Mouse (Mus musculus) urinary bladder, adult 18-20 months (tissue): ENCODE measurements around the gene Mrpl2.

ENCODE experiments used
- DNase-seq, 2 experiments: peaks; one replicate each; pipeline ENCODE4 v3.0.0; 2022; ENCODE audit warnings: low spot score in 2 of 2, mixed read lengths in 2 of 2

The Mrpl2 gene

DNA sequence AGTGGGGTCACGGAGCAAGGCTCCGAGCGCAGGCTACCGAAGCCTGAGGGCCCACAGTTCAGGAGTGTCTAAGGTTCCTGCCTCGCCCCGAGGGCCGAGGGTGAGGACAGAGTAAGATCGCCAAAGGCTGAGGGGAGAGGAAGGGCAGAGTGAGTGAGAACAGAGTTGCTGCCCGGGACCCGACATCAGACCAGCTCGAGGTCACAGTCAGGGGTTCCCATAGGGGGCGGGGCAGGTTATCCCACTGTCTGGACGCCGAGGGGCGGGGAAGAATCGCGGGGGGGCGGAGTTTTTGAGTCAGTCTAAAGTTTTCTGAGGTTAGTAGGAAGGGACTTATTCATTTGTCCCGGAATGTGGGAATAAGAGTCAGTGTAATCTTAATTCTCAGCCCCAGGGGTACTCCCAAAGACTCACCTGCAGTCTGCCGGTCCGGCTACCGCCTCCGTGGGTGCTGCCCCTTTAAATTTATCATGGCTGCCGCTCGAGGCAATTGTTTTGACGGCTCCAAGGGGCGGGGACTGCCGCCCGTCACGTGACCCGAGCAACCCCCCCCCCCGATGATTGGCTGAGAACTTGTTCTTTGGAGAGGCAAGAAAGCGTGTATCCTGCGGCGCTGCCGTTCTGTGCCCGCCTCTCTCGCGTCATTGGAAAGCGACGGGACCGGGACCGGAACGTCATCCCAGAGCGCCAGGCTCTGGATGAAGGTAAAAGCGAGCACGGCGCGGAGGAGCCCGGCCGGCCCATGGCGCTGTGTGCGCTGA, at the start of gene Mrpl2, which contains the start of gene Klc4:
Gene Mrpl2 (plus strand): TSS at position 669 of the 761 bp plus-strand sequence.
Gene Klc4 (minus strand): TSS at position 462 of the 761 bp plus-strand sequence.
- peak; percentile 97 to 99 for DNase-seq

DNA sequence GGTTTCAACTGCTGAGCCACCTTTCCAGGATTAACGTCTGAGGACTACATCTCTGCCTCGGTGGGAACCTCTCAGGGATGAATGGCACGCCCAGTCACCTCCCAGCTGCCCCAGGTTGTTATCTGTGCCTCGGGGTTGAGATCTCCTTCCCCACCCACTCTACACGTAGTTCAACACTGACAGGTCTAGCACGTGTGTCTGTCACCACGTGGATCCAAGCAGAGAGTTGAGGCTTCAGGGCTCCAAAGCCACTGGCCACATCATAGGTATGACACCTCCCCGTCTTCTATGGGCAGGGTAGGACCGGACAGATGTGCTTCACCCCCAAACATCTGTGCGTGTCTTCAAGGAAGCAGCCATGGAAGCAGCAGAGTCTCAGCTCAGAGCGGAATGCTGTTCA, 48.1 kb upstream of the Mrpl2 start:
- DNase-seq, result no peak

DNA sequence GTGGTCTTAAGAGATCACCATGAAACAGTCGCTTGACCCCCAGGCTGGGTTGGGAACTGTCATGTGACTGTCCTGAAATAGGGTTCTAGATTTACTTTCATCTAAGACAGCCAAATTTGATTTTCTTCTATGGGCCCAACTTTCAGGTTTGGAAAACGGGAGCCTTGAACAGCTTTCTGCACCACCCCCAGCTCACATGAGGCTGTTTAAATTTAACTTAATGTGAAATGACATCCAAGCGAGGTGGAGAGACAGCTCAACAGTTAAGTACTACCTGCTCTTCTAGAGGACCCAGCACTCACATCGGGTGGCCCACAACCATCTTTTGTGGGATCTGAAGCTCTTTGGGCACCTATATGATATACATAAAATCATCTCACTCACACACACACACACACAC, 47.1 kb upstream of the Mrpl2 start:
- DNase-seq, result no peak

DNA sequence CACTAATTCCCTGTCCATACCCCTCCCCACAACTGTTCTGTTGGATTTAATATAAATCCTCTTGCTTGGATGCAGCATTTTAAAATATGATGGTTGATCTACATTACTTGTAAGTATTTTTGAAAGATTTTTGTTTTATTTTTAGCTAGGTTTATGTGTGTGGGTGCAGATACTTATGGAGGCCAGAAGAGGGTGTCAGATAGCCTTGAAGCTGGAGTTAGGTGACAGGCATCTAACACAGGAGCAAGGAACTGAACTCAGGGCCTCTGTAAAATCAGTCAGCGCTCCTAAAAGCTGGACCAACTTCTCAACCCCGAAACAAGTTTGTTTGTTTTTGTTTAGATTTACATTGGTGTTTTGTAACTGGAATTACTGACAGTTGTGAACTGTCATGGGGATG, 45.5 kb upstream of the Mrpl2 start:
- no peak for DNase-seq

DNA sequence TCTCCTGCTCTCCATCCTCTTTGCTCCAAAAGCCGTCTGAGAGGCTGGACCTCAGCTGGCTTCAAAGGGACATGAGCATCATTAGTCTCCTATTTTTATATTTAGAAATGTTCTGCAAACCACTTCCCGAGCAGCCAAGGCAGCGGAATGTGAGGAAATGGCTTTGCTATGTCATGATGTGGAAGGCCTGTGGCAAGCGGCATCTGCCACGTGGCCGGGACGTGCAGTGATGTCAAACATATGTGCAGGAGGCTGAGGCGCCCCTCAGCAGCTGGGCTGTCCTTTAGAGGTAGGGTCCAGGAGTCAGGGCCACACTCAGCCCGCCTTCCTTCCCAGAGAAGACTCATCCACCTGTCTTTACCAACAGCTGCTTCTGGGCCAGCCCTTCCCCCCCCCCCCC, 43.8 kb upstream of the Mrpl2 start:
- no peak for DNase-seq

DNA sequence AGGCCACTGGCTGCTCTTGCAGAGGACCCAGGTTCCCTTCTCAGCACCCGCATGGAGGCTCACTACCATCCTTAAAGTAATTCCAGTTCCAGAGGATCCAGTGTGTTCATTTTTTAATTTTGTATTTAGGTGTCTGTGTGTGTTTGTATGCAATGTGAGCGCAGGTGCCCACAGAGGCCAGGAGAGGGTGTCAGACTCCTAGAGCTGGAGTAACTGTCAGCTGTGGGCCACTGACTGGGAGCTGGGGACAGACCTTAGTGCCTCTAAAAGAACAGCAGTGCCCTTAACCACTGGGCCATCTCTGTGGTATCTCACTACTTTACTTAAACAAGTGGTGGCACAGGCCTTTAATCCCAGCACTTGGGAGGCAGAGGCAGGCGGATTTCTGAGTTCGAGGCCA, 42.8 kb upstream of the Mrpl2 start:
- DNase-seq, result no peak

DNA sequence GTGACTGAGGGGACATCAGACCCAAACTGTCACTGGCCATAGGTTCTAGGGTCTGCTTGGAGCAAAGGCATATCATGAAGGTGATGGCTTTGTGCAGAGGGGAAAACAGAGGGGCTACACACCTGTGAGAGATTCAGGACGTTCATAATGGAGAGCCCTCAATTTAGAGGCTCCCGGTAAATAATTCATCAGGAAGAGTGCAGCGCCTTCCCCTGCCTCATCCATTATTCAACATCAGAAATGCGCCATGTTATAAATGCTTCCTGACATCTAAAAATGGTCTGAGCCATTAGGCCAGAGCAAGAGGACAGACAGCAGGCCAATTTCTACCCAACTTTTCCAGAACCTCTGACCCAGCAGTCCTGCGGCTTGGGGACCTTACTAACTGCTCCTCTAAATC, 40.9 kb upstream of the Mrpl2 start:
- DNase-seq, result no peak

DNA sequence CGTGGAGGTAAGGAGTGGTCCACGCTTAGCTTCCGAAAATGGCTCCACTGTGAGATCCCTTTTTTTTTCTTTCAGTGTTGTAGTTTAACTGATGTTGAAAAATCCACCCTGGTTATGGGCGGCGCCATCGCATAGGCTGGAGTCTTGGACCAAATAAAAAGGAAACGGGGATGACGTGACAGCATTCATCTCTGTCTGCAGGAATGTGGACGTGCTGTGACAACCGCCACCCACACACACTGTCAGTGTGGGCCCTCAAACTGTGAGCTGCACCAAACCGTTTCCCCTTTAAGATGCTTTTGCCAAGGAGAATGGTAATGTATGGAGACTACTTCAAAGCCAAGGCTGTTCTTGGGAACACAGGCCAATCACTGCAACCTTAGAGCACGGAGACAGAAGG, 40.0 kb upstream of the Mrpl2 start:
- DNase-seq, result no peak

DNA sequence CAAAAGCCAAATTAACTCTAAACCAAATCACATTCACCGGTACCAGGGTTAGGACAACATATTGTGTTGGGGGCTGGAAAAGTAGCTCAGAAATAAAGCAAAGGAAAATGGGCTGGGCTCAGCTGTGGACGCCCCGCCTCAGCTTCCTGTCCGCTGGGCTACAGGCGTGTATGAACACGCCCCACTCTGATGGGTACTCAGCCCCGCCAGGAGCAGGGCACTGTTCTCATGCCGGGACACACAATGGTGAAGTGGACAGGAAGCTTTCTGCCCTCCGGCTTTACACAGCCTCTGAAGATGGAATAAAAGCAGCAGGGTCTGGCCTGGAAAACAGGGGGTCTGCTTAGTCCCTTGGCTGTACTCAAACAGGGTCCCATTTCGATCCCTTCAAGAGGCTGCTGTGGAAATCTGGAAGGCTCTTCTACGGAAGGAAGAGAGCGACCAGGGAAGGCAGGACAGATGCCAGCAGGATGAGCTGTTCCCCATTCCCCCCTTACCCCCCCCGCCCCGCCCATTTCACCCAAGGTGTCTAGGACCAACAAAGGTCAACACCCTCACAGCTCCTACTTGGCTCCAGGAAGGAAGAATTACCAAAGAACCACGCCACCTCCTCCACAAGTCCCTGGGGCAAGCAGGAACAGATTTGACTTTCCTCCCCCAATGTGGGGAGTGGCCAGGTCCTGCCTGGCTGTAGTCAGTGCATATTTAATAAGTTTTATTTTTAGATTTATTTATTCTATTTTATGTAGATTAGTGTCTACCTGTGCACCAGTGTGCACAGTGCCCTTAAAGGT, 36.1 kb upstream of the Mrpl2 start:
- peak in 1 of 2 experiments; percentile 40 for DNase-seq

DNA sequence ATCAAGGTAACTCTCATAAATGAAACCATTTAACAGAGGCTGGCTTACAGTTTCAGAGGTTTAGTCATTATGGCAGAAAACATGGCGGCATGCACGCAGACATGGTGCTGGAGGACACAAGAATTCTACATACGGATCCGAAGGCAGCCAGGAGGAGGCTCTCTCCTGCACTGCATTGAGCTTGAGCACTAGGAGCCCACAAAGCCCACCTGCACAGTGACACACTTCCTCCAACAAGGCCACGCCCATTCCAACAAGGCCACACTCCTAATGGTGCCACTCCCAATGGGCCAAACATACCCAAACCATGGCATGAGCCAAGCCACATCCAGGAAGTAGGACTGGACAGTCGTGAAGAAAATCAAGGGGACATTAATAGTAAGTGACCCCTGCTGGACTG, 34.7 kb upstream of the Mrpl2 start:
- DNase-seq, result no peak

DNA sequence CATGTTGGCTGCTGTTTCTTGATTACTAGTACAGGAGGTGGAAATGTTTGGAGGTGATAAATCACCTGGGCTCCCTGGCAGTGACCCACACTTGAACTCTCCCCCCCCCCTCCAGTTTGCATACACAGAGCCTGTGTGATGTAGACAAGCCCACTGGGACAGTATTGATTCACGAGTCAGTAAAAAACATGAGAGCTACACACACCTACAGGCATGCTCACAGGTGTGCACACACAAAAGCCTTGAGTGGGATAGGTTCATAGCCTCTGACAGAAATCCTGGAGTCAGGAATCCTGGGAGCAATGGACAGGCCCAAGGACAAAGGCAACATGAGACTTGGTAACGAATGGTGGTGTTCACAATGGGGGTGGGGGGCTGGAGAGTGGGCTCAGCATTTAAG, 33.8 kb upstream of the Mrpl2 start:
- no peak for DNase-seq

DNA sequence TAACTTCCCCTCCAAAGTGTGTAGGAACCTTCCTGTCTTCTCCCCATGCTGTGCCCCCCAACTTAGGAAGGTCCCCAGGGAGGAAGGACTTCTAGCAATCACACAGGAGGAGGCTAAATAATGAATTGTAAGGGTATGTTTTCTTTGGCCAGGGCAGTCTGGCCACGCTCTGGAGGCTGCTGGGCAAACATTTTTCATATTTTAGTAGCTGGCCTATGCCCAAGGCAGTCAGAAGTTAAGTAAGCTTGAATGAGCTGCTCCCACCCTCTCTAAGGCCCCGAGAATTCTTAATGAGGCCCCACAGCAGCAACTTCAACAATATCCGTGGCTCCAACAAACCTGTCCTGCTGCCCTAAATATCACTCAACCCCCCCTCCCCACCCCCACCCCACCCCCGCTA, 33.2 kb upstream of the Mrpl2 start:
- no peak for DNase-seq

DNA sequence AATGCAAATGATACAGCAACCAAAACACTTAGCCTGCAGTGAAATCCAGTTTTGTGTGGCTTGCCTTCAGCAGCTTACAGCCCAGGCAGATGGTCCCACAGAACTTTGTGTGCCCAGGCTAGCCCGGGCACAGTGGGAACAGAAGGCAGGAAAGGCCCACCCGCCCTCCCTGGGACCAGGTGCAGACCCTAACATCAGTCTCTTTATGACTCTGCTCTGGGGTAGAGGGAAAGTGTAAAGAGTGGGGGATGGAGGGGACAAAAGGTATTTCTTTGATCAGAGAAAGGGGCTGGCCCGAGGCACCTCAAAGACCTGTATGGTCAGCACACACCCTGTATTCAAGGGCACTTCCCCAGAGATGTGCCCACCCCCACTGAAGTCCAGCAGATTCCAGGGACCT, 32.8 kb upstream of the Mrpl2 start:
- DNase-seq, result no peak

DNA sequence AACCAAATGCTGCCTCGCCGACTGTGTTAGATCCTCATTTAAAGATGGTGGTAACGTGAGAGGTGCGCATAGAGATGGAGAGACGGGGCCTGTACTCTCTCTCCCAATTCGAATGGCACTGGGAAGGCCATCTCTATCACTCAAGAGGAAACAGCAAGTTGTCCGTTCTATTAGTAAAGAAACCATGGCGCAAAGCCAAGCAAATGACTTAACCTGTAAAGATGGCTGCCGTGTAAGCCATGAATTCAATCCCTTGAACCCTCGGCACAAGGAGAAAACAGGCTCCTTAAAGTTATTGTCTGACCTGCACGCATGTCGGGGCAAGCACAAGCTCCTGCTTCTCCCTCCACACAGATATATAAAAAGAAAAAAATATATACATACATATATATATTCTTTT, 28.2 kb upstream of the Mrpl2 start:
- DNase-seq, result no peak

DNA sequence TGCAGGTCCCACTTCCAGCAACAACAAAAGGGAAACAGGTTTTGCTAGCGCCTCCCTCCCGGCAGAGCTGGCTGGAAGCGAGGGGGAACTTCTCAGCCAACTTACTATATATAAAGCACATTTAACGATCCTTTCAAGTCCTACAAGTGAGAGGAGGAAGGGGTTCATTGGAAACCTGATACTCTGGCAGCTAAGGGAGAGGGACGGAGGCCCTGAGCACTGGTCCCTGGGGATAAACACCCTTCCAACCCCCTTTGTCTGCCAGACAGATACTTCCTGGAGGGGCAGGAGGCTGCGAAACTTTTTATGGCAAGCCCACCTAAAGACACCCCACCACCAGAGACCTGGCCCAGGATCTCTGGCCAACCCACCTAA, 27.6 kb upstream of the Mrpl2 start:
- no peak for DNase-seq

DNA sequence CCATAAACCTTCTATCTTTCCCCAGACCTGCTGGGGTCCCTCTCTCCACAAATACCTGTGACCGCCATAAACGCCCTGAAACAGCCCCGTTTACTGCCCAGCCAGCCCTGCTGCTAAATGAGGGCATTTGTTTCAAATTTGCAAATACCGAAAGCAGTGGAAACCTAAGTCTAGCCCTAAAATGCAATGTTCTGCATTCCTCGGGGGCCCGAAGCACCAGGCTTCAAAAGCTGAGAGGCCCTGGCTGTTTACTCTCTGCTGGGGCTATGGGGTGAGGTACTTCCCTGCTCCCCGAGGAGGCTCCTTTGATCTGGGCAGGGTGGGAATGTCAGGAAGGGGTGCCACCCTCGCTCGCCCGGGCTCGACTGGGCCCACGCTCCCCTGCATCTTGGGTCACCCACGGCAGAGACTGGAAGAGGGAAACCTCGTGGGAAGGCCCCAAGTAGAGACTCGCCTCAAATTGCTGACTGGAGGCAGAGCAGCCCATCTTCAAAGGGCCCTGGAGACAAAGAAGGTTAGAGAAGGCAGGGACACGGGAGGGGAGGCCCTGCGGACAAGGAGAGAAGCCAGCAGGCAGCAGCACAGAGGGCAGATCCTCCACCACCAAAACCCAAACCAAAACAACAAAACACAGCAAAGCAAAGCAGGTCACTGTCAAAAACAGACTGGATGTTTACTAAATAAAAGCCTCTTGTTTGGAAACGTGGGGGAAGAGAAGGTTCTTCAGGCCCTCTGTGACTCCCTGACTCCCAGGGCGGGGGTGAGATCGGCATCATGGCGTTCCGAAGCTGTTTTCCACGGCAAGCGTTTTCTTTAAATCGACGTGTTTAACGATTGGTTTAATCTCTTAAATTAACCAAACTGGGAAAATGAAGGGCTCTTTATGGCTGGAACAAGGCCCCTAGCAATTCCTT, 27.0 kb upstream of the Mrpl2 start:
- DNase-seq, result no peak

DNA sequence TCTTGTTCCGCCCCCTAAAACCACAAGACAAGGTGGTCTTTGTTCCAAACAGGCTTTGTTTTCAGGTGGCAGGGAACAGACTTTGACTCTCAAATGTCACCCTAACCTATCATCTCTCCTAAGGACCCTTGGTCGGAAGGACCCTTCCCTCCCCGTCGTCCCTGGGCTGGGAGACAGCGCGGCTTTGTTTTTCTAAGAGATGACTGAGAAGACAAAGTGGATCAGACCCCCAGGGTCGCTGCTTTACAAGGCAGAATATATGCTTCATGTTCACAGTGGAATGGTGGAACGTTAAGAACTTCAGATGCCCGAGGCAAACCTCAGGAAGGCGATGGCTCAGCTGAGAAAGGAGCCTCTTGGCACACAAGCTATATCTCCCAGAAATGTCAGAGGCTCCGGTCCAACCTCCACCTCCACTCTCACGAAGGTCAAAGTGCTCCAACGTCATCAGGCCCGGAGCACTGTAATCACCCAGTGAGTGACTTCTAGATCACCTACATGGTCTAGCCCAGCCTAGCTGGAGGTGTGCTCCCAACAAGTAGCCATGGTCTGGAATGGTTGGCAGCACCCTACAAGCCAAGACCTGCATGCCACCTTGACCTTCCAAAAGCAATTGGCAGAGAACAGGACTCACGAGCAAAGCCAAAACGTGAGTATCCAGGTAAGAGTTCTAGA, 26.2 kb upstream of the Mrpl2 start:
- no peak for DNase-seq

DNA sequence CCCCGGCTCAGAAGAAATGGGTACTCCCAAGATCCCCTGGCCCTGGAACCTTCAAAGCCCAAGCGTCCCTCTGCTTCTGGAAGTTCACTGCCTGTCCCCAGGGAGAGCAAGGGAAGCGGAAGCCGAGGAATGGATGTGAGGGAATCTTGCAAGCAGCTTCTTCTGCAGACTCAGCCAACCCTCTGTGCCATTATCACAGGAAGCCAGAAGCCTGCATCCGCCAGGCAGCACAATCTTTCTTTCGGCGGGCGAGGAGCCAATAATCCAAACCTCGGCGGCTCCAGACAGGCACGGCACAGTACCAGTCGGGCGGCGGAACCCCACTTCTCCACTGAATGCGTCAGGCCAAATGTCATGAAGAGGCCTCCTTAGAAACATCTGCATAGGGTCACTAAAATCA, 24.7 kb upstream of the Mrpl2 start:
- DNase-seq, result no peak

DNA sequence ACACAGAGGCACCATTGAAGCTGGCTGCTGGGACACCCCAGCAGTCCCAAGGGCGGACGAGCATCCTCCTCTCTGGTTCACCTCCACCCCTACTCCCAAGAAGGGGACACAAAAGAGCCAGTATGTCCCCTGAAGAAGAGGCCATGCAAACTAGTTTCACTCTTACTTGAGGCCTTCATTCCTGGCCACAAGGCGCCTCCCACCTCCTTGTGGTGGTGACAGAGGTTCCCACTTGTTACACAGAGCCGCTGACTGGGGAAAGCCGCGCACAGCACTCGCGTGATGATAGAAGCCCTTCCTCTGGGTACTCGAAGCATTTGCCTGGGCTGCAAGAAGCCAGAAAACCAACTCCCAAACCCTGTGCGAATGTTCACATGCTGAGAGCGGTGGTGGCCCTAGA, 23.8 kb upstream of the Mrpl2 start:
- no peak for DNase-seq

DNA sequence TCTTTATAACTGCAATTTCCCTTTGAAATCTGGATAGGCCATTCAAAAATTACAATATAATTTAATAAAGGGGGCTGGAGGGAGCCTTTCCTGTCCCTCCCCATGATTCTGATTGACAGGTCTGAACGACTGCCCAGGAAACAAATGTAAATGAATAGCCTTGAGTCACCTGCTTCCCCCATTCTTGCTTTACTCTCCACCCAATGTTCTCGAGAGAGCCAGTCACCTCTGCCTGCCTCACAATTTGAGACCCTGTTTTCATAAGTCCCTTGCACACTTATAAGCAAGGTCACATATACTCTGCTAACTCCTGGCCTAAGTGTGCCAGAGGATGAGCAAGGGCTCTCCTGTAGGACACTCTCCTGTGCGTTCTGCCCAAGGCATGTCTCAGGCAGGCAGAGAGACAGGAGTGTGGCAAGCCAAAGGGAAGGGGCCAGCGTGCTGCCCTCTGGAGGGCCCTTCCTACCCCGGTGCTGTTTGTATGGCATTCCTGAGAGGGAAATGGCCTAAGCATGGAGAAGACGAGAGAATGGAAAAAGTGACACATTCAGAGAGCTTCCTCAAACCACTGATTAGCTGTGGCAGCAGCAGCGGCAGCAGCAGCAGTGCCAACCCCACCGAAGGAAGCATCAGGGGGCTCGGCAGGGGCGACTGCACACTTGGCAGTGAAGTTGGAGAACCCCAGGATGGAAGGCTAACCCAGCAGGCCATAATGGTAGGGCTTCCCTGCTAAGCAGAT, 22.0 kb upstream of the Mrpl2 start:
- no peak for DNase-seq

DNA sequence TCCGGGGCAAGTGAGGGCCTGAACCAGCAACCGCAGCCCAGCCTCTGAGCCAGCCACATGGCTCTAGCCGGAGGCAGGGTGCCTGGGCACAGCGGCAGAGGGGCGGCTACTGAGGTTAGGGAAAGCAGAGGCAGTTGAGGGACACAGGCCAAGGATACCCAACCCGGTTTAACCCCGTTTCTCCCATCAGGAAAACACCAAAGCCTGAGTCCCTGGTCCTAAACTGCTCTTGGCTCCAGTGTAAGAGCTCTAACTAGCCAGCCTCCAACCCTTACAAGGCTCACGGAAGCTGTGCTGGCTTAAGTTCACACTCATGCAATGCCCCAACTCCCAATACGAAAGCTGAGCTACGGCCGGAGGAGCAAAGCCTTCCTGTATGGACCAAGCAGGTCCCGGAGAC, 21.4 kb upstream of the Mrpl2 start:
- DNase-seq, result no peak
